Mouse (Mus musculus): Measurements from ENCODE around the gene Olfr1130. TPM values are rescaled to one million over a fixed set of nuclear protein-coding genes. Genes with fewer than 3 reads are reported as not detected.
"Not testable (repeated sequence)": the region's sequence is repeated elsewhere in the genome, so short reads cannot be mapped to it uniquely, and the experiment has no call there.

The Olfr1130 gene
- not detected for total RNA-seq (2022)

DNA sequence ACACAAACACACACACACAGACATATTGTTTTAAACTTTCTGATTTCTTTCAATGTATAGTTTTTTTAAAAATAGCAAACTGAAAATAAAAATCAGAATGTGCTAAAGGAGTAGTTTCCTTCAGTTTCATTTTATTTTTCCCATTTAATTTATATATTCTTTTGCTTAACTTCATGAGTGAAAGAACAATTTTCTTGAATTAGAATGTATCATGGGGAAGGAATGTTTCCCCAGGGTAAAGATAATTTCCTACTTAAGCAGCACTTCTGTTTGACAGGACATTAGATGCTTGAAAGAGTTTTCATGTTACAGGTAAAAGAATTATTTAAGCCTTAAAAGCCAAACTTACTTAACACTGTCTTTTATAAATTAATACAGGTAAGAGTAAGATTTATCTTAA, at the start of gene Olfr1130:
TSS of gene Olfr1130 (plus strand) at position 301 of the 400 bp plus-strand sequence.
- DNase-seq: not testable (repeated sequence)

DNA sequence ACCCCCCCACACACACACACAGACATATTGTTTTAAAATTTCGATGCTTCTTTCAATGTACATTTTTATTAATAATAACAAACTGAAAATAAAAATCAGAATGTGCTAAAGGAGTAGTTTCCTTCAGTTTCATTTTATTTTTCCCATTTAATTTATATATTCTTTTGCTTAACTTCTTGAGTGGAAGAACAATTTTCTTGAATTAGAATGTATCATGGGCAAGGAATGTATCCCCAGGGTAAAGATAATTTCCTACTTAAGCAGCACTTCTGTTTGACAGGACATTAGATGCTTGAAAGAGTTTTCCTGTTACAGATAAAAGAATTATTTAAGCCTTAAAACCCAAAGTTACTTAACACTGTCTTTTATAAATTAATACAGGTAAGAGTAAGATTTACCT, 32.4 kb upstream of the Olfr1130 start, which contains the start of gene Olfr1129:
TSS of gene Olfr1129 (plus strand) at position 301 of the 400 bp plus-strand sequence.
- not testable (repeated sequence) for DNase-seq

DNA sequence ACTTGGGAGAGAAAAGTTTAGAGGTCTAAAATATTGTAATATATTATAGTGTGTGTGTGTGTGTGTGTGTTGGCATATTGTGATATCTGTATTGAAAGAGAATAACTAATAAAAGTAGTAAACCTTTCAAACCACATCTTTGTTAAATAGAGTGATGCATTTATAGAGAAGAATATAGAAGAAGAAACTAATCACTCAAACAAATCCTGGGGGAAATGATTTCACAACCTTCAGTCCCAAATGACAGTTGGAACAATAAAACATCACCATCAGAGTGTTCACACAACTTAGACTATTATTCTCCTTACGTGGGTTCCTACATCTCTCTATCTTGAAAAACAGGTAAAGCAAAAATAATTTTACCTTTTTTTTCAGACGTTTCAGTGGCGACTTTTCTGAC, 20.8 kb downstream of the Olfr1130 start, which contains the start of gene Olfr1131:
TSS of gene Olfr1131 (plus strand) at position 301 of the 400 bp plus-strand sequence.
- no peak for DNase-seq

GRCm38 (mm10) chr2:87637435-87637834, 31.4 kb downstream of the Olfr1130 start, which contains the start of gene Olfr1132:
Gene Olfr1132 (minus strand): TSS chr2:87637535.
- no peak for DNase-seq

DNA sequence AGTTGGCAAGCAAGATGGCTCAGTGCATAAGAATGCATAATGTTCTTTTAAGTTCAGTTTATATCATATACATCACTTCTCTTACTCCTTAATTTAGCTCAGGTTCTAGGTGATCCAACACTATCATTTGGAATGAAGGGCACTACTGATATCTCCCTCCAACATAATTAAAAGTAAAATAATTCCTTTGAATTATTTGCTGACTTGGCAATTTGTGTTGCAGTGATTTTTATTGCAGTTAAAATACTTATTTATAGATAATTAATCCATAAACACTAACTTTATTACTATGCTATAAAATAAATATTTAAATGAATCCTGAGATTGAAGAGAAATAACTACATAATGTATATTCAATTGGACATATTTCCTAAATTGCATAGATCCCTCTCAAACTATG, 36.4 kb downstream of the Olfr1130 start:
- no peak for DNase-seq

- no peak for DNase-seq
Measured at GRCm38 (mm10) chr2:87647274-87647673, 41.3 kb downstream of the Olfr1130 start, which contains the start of gene Olfr1133. Gene Olfr1133 (minus strand): TSS chr2:87647374.

GRCm38 (mm10) chr2:87658360-87658759, 52.3 kb downstream of the Olfr1130 start, which contains the start of gene Olfr1134:
Gene Olfr1134 (minus strand): TSS chr2:87658460.
- no peak for DNase-seq

Other genes with a start within 250 kb of the Olfr1130 start
- not detected for gene Olfr1121, start 236.3 kb upstream of the Olfr1130 start, total RNA-seq (2022)
- gene Olfr1122, start 220.4 kb upstream of the Olfr1130 start, total RNA-seq (2022): under 1 TPM in 1 of 4 experiments, not detected in 3; 0.12 TPM
- not detected for gene Olfr1123, start 189.6 kb upstream of the Olfr1130 start, total RNA-seq (2022)
- gene Olfr1124, start 175.9 kb upstream of the Olfr1130 start, total RNA-seq (2022): not detected
- not detected for gene Olfr1126, start 152.2 kb upstream of the Olfr1130 start, total RNA-seq (2022)
- not detected for gene Pramel7, start 109.1 kb upstream of the Olfr1130 start, total RNA-seq (2022)
- not detected for gene Pramel6, start 99.6 kb upstream of the Olfr1130 start, total RNA-seq (2022)
- not detected for gene Olfr153, start 74.4 kb upstream of the Olfr1130 start, total RNA-seq (2022)
- gene Olfr1128, start 60.7 kb upstream of the Olfr1130 start, total RNA-seq (2022): not detected
- not detected for gene Olfr1129, start 32.3 kb upstream of the Olfr1130 start, total RNA-seq (2022)
- not detected for gene Olfr1131, start 20.9 kb downstream of the Olfr1130 start, total RNA-seq (2022)
- not detected for gene Olfr1132, start 31.3 kb downstream of the Olfr1130 start, total RNA-seq (2022)
- gene Olfr1133, start 41.2 kb downstream of the Olfr1130 start, total RNA-seq (2022): not detected
- not detected for gene Olfr1134, start 52.2 kb downstream of the Olfr1130 start, total RNA-seq (2022)
- not detected for gene Olfr1135, start 67.5 kb downstream of the Olfr1130 start, total RNA-seq (2022)
- gene Olfr1136, start 87.7 kb downstream of the Olfr1130 start, total RNA-seq (2022): not detected
- gene Olfr1137, start 107.0 kb downstream of the Olfr1130 start, total RNA-seq (2022): not detected
- gene Olfr1138, start 133.8 kb downstream of the Olfr1130 start, total RNA-seq (2022): not detected
- gene Olfr1140, start 137.5 kb downstream of the Olfr1130 start, total RNA-seq (2022): not detected
- not detected for gene Olfr1141, start 147.8 kb downstream of the Olfr1130 start, total RNA-seq (2022)
- gene Olfr152, start 173.3 kb downstream of the Olfr1130 start, total RNA-seq (2022): not detected
- gene Olfr1143, start 194.4 kb downstream of the Olfr1130 start, total RNA-seq (2022): not detected
- not detected for gene Olfr1145, start 203.6 kb downstream of the Olfr1130 start, total RNA-seq (2022)
- gene Olfr1148, start 224.3 kb downstream of the Olfr1130 start, total RNA-seq (2022): not detected
- not detected for gene Olfr1150-ps1, start 237.8 kb downstream of the Olfr1130 start, total RNA-seq (2022)
- gene Olfr1151, start 249.7 kb downstream of the Olfr1130 start, total RNA-seq (2022): not detected